Mouse (Mus musculus) CH12.LX (cell line): ENCODE measurements at regions not wholly inside any gene's neighbourhood (a gene's known extent, or its start where the extent isn't known, plus 50 kb on each side); places are given as distances from the start of the nearest gene placed in this dataset.

Source experiments
- CTCF ChIP-seq, 2 experiments: IDR thresholded peaks in 1 of 2; conservative IDR thresholded peaks in 1 of 2; 2 replicates each; pipeline ENCODE4 v1.5.1; 2011 to 2012; ENCODE audit warnings: low read depth in 2 of 2, low read length in 2 of 2, improper control_type of control experiment in 1 of 2, inconsistent platforms in 1 of 2, mild to moderate bottlenecking in 1 of 2, moderate library complexity in 1 of 2
- EP300 ChIP-seq: IDR thresholded peaks from 2 replicates; pipeline ENCODE4 v1.6.1; 2011; ENCODE audit warnings: low read length, improper control_type of control experiment
- MEF2A ChIP-seq: IDR thresholded peaks from 2 replicates; pipeline ENCODE4 v1.6.1; 2014; ENCODE audit warnings: low read depth, mild to moderate bottlenecking, inconsistent platforms, low read length, improper control_type of control experiment, borderline replicate concordance
- POLR2A ChIP-seq: IDR thresholded peaks from 2 replicates; pipeline ENCODE4 v1.6.1; 2011; ENCODE audit warnings: low read depth, mild to moderate bottlenecking, improper control_type of control experiment, low read length
- RAD21 ChIP-seq: IDR thresholded peaks from 2 replicates; pipeline ENCODE4 v1.6.1; 2011; ENCODE audit warnings: low read depth, mild to moderate bottlenecking, low read length, improper control_type of control experiment, moderate library complexity

DNA sequence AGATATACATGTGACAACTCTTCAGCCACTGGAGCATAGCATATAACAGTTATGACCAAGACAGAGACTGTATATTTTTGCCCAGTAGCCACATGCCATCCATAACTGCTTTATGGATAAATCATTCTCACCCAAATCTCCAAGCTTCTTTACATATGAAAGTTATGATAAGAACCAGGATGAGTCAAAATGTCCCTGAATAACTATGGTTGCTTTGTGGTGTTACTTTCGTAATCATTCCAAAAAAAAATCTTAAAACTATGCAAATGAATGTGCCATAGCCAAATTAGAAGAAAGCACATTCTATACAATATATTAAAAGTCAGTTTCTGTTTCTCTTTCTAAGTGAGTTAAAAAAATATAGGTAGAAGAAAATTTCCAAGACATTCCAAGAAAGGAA, 605.2 kb upstream of the Tle4 start:
- TF ChIP-seq EP300 (no peak), POLR2A (no peak), CTCF (conservative IDR thresholded peaks at IDR 0.05 in 1 of 2, IDR thresholded peaks at IDR 0.05 in 1 of 2; ENCODE audit: low read depth in 2 of 2, low read length in 2 of 2) (no peak), MEF2A (no peak), RAD21 (no peak)
